Mouse (Mus musculus): ENCODE results near the gene Eprs.
"Not testable (repeated sequence)": the region's sequence is repeated elsewhere in the genome, so short reads cannot be mapped to it uniquely, and the experiment has no call there.

The Eprs gene

DNA sequence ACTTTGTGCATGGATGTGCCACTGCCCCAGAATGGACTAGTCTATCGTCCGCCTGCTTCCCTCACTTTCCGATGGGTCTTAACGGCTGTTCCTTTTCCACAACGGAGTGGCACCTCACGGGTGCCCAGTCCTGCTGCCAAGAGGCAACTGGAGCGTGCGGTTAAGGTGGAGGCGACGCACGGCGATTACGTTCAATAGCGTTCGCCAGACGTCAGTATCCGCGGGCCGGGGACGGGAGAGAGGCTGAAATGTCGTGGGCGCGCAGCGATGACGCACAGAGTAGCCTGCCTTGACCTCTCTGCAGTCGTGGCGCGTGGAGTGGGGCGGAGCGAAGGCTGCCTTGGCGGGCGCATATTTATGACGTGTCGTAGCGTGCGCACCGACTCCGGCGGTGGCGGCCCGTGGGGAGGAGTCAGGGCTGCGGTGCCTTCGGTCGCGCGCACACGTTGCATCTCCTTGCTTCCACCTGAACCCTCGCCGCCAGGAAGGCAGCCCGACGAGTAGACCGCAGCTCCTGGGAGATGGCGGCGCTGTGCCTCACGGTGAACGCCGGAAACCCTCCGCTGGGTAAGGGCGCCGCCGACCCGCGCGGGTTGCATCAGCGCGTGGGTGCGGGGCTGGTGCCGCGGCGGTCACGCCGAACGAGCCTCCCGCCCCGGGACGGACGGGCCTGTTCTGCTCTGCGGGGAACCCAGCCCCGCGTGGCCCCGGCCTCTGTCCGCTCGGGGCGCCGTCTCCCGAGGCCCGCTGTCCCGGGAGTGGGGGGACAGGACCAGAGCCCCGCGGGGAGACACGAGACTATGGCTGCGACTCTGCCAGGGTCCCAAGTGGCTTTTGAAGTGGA lies at the start of gene Eprs:
Eprs (plus strand) TSS at position 368 of the 844 bp plus-strand sequence.
- peak; percentile 98 for DNase-seq (ENCODE audit: low read depth in 2 of 2, low spot score in 2 of 2)

DNA sequence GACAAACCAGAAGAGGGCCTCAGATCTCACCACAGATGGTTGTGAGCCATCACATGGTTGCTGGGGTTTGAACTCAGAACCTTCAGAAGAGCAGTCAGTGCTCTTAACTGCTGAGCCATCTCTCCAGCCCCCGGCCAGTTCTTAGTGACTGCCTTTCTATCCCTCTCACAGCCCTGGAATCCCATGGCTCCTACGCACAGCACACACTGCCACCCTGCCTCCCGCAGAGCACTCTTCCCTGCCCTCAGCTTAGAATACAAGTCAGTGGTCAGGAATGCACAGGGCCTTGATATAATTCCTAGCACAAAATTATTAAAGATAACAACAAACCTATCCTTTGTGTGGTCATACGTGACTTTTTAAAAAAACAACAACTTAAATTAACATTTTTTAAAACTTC lies 48.3 kb upstream of the Eprs start:
- DNase-seq (ENCODE audit: low read depth in 2 of 2, low spot score in 2 of 2), result no peak

DNA sequence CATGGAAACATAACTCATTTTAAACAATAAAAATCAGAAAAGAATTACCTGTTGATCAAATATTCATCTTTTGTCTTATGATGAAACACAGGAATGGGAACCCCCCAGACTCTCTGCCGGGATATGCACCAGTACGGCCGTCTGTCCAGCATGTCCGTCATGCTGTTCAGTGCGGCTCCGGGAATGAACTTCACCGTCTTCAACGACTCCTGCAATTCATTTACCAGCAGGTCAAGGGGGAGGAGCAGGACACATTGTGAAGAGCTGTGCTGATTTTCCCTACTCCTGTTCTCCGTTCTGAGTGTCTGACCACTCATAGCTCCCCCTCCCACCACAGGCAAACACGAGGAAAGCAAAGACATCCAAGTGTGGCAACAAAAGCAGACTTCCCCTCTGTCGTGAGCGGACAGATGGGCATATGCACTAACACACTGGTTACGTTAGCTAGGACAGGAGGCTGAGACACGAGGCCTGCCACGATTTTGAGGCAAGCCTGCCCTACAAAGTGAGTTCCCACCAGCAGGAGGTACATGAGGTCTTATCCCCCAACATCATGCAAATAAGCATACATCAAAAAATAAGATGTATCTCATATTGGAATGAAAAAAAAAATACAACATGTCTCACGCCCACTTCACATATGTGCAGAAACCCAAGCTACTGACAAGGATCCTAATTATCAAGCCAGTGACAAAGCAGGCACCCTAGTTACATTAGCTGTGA lies 46.8 kb upstream of the Eprs start:
- DNase-seq (ENCODE audit: low read depth in 2 of 2, low spot score in 2 of 2), result no peak

DNA sequence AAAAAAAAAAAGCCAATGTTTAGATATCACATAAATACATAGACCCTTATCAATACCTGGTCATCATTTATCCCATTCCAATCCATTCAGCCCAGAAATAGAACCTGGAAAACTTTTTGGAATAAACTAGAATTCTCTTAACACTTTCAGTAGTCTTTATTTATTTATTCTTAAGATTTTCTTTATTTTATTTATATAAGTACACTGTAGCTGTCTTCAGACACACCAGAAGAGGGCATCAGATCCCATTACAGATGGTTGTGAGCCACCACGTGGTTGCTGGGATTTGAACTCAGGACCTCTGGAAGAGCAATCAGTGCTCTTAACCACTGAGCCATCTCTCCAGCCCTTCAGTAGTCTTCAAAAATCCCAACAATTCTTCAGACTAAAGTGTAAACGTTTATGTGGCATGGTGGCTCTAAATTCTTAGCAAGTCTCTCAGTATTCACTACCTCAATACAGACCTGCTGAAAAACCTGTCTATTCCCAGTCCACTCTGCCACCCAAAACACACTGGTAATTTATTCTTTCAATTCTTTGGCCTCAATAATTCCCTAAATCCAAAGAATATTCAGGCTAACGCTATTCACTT lies 35.0 kb upstream of the Eprs start:
- not testable (repeated sequence) for DNase-seq (ENCODE audit: low read depth in 2 of 2, low spot score in 2 of 2)

DNA sequence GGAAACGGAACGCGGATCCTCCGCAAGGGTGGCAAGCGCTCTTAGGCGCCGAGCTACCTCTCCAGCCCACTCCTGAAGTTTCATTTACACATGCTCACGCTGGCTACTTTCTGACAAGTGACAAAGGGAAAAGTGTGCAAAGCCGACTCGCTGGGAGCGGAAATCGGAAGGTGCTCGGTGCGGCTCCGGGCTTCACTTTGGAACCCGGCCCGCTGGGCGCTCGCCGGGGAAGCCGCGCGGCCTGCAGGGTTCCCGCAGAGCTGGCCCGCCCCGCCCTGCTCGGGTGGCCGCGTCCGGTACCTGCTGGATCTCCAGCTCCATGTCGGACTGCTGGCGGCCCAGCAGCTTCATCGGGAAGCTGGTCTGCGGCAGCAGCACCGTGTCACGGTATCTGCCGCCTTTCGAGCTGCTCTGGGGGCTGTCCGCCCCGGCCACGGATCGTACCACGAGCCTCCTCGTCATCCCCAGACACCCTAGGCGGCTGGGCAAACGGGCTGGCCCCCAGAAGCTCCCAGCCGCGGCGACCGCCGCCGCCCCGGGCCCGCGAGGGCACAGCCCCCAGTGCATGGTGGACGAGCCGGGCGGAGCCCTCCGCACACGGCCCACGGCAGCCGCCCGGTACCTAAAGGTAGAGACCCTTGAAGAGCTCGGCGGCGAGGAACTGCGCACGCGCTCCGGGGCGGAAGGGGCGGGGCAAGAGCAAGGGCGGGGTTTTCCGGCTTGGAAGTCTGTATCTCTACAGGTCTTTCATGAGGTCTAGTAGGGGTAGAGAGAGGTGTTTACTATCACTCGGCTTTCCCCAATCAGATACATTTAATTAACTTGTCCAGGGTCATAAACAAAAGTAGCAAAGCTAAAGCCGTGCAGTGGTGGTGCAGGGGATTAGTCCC lies 33.9 kb upstream of the Eprs start, which contains the start of gene Iars2:
Iars2 (minus strand) TSS at position 676 of the 890 bp plus-strand sequence.
- peak; percentile 86 to 97 for DNase-seq (ENCODE audit: low read depth in 2 of 2, low spot score in 2 of 2)

DNA sequence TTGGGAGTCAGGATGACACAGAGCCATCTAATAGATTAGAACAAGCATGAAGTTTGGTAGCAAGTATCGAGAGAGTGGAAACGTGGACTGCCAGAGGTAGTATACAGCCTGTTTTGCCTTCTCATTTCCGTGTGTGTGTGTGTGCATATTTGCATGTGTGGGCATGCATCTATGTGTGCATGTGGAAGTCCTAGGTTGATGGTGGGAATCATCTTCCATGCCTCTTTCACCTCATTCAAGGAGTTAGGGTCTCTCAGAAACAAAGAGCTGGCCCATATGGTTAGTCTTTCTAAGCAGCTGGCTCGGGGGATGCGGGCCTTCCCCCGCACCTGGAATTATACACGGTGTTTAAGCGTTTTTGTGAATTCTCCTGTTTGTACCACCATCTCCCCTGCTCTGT lies 33.0 kb upstream of the Eprs start:
- DNase-seq (ENCODE audit: low read depth in 2 of 2, low spot score in 2 of 2), result no peak

DNA sequence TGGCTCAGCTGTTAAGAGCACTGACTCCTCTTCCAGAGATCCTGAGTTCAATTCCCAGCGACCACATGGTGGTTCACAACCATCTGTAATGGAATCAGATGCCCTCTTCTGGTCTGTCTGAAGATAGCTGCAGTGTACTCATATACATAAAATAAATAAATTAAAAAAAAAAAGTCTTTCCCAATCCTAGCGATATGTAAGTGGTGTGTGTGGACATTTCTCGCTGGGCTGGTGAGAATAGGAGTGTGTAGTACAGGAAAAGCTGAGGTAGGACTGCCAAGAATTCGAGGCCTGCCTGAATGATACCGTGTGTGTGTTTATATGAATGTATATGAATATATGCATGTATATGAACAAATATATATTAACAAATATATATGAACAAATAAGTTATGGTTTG lies 31.5 kb upstream of the Eprs start:
- no peak for DNase-seq (ENCODE audit: low read depth in 2 of 2, low spot score in 2 of 2)

DNA sequence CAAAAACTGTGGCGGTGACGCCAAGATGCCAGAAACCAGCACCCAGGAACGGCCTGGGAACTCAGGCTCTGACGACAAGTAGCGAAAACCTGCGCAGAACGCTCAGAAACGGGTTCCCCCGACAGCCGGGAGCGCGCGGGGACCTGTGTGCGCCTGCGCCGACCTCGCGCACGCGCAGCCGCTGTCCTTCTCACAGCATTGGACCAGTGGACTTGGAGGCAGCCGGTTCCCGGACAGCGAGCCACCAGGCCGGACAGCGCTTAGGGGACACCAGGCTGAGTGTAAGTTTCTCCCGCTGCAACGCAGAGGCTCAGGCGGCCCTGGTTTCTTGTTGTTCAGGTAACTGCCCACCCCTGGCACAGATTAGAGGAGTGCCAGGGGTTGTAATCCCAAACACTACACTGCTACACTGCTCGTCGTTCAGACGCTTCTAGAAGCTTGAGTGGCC lies 30.8 kb upstream of the Eprs start, which contains the start of gene Bpnt1:
Bpnt1 (plus strand) TSS at position 167 of the 448 bp plus-strand sequence.
- DNase-seq (ENCODE audit: low read depth in 2 of 2, low spot score in 2 of 2), result peak; percentile 62 to 71

DNA sequence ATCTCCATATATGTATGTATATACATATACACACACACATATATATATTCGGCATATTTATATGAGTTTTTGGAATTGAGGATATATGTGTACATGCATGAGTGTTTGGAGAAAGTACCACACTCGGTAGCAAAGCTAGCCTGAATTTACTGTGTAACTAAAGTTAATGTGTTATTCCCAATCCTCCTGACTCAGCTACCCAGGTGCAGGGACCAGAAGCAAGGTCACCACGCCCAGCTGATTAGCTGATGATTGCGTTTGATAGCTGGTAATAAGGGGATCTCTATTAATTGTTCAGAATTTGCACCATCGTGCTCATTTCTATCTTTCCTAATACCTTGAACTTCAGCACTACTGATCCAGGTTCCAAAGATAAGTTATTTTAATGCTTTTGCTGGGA lies 29.2 kb upstream of the Eprs start:
- no peak for DNase-seq (ENCODE audit: low read depth in 2 of 2, low spot score in 2 of 2)

DNA sequence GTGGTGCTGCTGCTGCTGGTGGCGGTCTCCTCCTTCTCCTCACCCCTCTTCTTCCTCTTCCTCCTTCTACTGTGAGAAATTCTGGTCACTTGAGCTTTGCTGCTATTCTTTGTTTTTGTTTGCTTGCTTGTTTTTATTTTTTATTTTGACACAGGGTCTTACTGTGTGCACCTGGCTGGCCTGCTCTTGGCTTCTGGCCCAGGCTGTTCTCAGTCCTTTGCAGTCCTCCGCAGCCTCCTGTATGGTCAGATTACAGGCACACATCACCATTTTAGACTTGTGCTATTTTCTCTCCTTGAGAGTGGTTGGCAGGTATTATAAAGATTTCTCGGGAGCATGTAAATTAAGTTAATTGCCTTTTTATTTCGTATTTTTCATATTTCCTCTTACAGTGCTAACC lies 28.7 kb upstream of the Eprs start:
- no peak for DNase-seq (ENCODE audit: low read depth in 2 of 2, low spot score in 2 of 2)

DNA sequence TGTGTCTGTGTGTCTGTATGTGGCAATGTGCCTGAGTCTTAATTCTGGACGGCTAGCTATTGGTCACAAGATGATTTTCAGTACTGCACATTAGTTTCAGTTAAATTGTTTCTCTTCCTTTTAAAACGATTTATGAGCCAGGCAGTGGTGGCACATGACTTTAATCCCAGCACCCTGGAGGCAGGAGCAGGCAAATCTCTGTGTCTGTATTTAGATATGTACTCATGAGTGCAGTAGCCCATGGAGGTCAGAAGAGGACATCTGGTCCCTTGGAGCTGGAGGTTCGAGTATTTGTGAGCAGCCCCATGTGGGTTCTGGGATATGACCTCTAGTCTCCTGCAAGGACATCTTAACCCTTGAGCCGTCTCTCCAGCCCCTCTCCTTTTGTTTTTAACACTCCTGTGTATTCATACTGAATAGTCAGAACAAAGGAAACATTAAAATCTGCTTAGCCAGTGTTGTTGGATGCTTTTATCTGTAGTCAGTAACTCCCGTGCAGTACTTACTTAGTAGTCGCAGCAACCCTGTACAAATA lies 27.5 kb upstream of the Eprs start:
- DNase-seq (ENCODE audit: low read depth in 2 of 2, low spot score in 2 of 2), result no peak

DNA sequence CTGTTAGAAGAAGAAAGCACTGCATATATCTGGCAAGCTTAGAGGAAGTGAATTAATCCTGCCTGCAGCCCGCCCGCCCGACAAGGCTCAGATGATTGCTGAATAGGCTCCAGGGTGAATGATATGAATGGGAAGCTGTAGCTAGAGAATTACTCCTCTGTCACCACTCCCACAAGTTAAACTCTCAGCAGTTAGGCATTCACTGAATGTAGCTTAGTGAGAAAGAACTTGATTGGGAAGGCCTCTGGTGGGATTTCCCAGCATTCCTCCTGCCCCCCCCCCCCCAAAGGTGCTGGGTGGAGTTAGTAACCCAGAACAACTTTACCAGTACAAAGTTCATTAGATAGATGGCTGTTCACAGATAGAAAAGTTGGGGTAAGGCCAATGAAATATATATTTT lies 26.3 kb upstream of the Eprs start:
- DNase-seq (ENCODE audit: low read depth in 2 of 2, low spot score in 2 of 2), result no peak

DNA sequence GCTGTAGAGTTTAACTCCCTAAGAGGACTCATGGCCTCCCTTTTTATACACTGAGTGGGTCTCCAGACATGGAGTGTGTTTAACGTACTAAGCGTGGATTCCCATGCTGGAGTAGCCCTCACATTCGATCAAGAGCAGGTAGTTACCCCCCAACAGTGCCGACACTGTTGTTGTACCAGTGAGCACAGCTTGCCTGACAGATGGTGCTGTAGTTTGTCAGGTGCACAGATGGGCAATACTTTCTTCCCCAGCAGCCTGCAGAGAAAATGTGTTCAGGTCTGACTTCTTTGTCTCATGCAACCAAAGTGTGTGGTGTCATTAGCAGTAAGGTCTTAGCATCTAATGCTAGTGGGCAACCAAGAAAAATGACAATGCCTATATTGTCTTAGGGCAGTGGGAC lies 20.4 kb upstream of the Eprs start:
- no peak for DNase-seq (ENCODE audit: low read depth in 2 of 2, low spot score in 2 of 2)

DNA sequence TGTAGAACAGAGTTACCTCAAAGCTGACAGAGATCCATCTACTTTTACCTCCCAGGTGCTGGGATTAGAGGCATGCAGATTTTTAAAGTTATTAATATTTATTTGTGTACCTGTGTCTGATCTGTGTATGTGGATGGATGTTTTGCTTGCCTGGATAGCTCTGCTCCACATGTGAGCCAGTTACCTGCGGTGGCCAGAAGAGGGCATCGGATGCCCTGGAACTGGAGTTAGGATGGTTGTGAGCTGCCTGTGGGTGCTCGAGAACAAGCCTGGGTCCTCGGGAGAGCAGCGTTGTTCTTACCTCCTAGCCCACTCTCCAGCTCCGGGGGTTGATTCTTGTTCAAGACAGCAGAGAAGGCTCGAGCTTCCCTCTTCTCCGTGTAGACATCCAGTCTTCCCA lies 19.4 kb upstream of the Eprs start:
- DNase-seq (ENCODE audit: low read depth in 2 of 2, low spot score in 2 of 2), result no peak

DNA sequence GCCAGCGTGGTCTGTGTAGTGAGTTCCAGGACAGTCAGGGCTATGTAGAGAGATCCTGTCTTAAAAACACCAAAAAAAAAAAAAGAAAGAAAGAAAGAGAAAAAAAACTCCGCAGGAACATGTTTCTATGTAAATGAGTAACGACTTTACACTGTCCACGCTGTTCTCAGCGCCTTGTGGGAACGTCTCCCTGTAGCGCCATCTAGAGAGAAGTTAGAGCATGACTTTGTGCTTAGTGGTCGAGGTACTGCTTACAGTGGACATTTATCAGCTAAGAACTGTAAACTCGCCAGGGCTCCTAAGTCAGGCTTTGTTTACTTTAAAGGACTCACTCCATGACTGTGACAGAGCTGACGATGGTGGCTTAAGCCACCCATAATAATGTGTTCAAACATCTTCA lies 16.7 kb upstream of the Eprs start:
- no peak for DNase-seq (ENCODE audit: low read depth in 2 of 2, low spot score in 2 of 2)

DNA sequence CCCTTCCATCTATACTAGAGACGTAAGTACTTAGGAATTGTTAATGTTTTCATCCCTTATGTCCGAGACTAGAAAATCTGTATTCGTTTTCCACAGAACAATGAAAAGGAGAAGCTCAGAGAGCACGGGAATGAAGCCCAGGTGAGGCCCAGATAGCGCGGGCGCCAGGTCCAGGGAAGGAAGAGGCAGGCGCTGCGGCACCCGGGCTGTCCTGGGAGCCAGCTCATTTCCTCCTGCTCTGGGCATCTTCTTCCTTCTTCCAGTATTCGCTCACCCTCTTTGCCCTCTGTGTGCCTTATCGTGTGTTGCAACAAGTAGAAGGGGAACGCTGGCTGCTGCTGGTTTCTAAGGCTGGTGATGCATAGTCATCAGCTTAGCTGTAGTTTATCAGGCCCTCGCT lies 13.1 kb upstream of the Eprs start:
- no peak for DNase-seq (ENCODE audit: low read depth in 2 of 2, low spot score in 2 of 2)

DNA sequence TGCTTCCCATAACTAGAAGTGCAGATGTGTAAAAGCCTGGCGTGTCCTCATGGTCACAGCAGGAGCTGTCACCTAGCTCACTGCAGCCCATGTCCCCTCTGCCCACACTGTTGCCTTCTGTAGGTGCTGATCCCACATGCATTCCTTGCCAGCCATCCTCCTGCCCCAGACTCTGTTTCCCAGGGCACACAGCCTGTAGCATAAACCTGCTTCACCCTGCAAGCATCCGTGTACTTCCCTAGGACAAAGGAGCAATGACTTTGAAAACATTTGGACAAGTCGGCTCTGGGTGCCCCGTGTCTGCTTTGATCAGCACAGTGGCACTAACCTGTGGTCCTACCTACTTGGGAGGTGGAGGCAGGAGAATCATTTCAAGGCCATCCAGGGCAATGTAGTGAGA lies 12.2 kb upstream of the Eprs start:
- no peak for DNase-seq (ENCODE audit: low read depth in 2 of 2, low spot score in 2 of 2)

DNA sequence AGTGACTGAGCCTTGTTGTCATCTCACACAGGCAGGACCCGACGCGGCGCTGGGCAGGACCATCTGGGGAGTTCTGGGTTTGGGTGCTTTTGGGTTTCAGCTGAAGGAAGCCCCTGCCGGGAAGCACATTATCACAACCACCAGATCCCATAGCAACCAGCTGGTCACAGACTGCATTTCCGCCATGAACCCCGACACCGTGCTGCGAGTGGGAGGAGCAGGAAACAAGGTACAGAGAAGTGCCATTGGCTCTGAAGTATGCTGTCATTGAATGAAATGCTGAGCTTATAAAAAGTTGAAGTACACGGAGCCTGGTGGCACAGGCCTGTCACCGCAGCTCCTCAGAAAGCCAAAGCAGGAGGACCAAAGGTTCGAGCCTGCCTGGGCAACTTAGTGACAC lies 10.7 kb upstream of the Eprs start:
- DNase-seq (ENCODE audit: low read depth in 2 of 2, low spot score in 2 of 2), result peak in 1 of 2 experiments; percentile 11

DNA sequence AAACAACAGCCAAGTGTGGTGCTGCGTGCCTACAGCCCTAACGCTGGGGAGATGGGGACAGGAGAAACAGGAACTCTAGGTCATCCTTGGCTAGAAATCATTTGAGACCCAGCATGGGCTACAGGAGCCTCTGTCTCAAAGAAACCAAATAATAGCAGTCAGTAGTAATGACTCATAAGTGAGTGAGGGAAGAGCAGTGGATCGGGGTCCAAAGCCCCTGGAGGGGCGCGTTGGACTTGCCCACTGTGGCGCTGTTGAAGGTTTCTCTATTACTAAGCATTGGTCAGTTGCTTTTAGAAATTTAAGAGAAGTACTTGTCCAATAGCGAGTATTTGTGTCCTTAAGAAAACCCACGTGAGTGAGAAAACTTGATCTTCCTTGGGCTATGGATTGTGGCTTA lies 9.5 kb upstream of the Eprs start:
- DNase-seq (ENCODE audit: low read depth in 2 of 2, low spot score in 2 of 2), result no peak

DNA sequence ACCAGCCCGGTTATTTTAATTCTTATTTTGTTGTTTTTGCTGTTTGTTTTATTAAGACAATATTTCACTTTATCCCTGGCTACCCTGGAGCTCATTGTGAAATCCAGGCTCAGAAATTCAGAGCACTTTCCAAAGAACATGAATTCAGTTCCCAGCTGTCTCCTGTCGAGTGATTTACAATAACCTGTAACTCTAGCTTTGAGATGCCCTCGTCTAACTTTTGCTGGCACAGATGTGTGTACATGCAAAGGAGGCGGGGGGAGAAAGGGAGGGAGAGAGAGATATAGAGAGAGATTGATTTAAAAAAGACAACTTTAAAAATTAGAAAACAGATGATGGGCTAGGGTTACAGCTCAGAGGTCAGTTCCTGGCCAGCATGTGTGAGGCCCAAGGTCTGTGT lies 8.1 kb upstream of the Eprs start:
- DNase-seq (ENCODE audit: low read depth in 2 of 2, low spot score in 2 of 2), result no peak

DNA sequence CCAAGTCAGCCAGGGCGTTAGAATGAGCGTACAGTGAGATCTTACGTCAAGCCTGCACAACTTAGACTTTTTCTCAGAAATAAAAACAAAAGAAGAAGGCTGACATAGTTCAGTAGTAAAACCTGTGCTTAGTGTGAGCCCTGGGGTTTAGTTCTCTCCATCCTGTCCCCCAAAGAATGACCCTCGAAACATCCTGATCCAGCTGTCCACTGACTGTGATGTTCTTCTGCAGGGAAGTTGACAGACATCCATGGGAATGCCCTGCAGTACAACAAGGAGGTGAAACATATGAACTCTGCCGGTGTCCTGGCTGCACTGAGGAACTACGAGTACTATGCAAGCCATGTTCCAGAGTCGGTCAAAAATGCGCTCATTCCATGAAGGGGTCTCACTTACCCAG lies 6.6 kb upstream of the Eprs start:
- DNase-seq (ENCODE audit: low read depth in 2 of 2, low spot score in 2 of 2), result no peak
